Mouse (Mus musculus): Measurements from ENCODE around the gene Il20ra. TPM values are rescaled to one million over a fixed set of nuclear protein-coding genes. Genes with fewer than 3 reads are reported as not detected.

Gene Il20ra
- total RNA-seq, 1 experiment = not detected

GRCm38 (mm10) chr10:19708277-19709070 is 3.9 kb upstream of the Il20ra start:
- Histone ChIP-seq H3K9me3 (ENCODE audit: control insufficient read depth, insufficient read depth, low read depth, low read length) (no peaks in the 10 kb centered on the region), H3K9ac (ENCODE audit: insufficient read depth, low read depth, low read length, poor library complexity, severe bottlenecking) (no peak overlapping the region), H3K36me3 (ENCODE audit: control insufficient read depth, insufficient read depth, low read length, poor library complexity, severe bottlenecking) (no peaks in the 10 kb centered on the region), H3K4me3 (ENCODE audit: insufficient read depth in 1 of 2, low read depth in 1 of 2, low read length in 2 of 2, poor library complexity in 1 of 2, severe bottlenecking in 1 of 2) (peak overlapping the region in 1 of 2 experiments; percentile 33; a peak in 2 of 4 replicates), H3K4me1 (ENCODE audit: control insufficient read depth in 2 of 2, insufficient read depth in 2 of 2, low read length in 2 of 2, poor library complexity in 1 of 2) (no peaks in the 10 kb centered on the region), H3K27ac (ENCODE audit: insufficient read depth, low read depth, low read length, poor library complexity, severe bottlenecking) (no peak overlapping the region)
- peak; percentile 77; the same call in 1 of the 2 replicates for TF ChIP-seq ZC3H11A (IDR thresholded peaks at IDR 0.05; ENCODE audit: borderline replicate concordance, low read depth, low read length)
- no peak for TF ChIP-seq ZNF384 (IDR thresholded peaks at IDR 0.05; ENCODE audit: low read depth, low read length)
- peak; percentile 75 for DNase-seq (ENCODE audit: low read depth, low spot score)
- in situ Hi-C loops (cut with MboI; ENCODE audit: low sequenced_read_pairs in 2 of 2, unreplicated experiment in 2 of 2) = loop anchor here (25.0 kb wide), 3 partner anchors 204 to 404 kb away; partner anchors contain the start of gene Pex7 (in 1 of the 2)

GRCm38 (mm10) chr10:19711020-19711419 is 1.4 kb upstream of the Il20ra start:
- Histone ChIP-seq H3K4me3 (ENCODE audit: insufficient read depth in 1 of 2, low read depth in 1 of 2, low read length in 2 of 2, poor library complexity in 1 of 2, severe bottlenecking in 1 of 2) (no peak overlapping the region), H3K27ac (ENCODE audit: insufficient read depth, low read depth, low read length, poor library complexity, severe bottlenecking) (no peak overlapping the region), H3K9ac (ENCODE audit: insufficient read depth, low read depth, low read length, poor library complexity, severe bottlenecking) (no peak overlapping the region), H3K4me1 (ENCODE audit: control insufficient read depth in 2 of 2, insufficient read depth in 2 of 2, low read length in 2 of 2, poor library complexity in 1 of 2) (no peaks in the 10 kb centered on the region), H3K36me3 (ENCODE audit: control insufficient read depth, insufficient read depth, low read length, poor library complexity, severe bottlenecking) (no peaks in the 10 kb centered on the region), H3K9me3 (ENCODE audit: control insufficient read depth, insufficient read depth, low read depth, low read length) (no peaks in the 10 kb centered on the region)
- in situ Hi-C loops (cut with MboI; ENCODE audit: low sequenced_read_pairs in 2 of 2, unreplicated experiment in 2 of 2) = loop anchor here (25.0 kb wide), 3 partner anchors 201 to 401 kb away; partner anchors contain the start of gene Pex7 (in 1 of the 2)
- no peak for TF ChIP-seq CHD2 (IDR thresholded peaks at IDR 0.05; ENCODE audit: low read depth, low read length)
- no peak for DNase-seq (ENCODE audit: low read depth, low spot score)

- in situ Hi-C loops (cut with MboI; ENCODE audit: low sequenced_read_pairs in 2 of 2, unreplicated experiment in 2 of 2) = loop anchor here (25.0 kb wide), 3 partner anchors 201 to 401 kb away; partner anchors contain the start of gene Pex7 (in 1 of the 2)
- Histone ChIP-seq H3K9ac (ENCODE audit: insufficient read depth, low read depth, low read length, poor library complexity, severe bottlenecking) (no peak overlapping the region), H3K4me3 (ENCODE audit: insufficient read depth in 1 of 2, low read depth in 1 of 2, low read length in 2 of 2, poor library complexity in 1 of 2, severe bottlenecking in 1 of 2) (no peak overlapping the region), H3K27ac (ENCODE audit: insufficient read depth, low read depth, low read length, poor library complexity, severe bottlenecking) (no peak overlapping the region), H3K36me3 (ENCODE audit: control insufficient read depth, insufficient read depth, low read length, poor library complexity, severe bottlenecking) (no peaks in the 10 kb centered on the region), H3K4me1 (ENCODE audit: control insufficient read depth in 2 of 2, insufficient read depth in 2 of 2, low read length in 2 of 2, poor library complexity in 1 of 2) (no peaks in the 10 kb centered on the region), H3K9me3 (ENCODE audit: control insufficient read depth, insufficient read depth, low read depth, low read length) (no peaks in the 10 kb centered on the region)
- no peak for TF ChIP-seq CHD2 (IDR thresholded peaks at IDR 0.05; ENCODE audit: low read depth, low read length)
- TF ChIP-seq ZC3H11A (IDR thresholded peaks at IDR 0.05; ENCODE audit: borderline replicate concordance, low read depth, low read length) = no peak
- no peak for TF ChIP-seq ZNF384 (IDR thresholded peaks at IDR 0.05; ENCODE audit: low read depth, low read length)
- no peak for TF ChIP-seq MAFK (IDR thresholded peaks at IDR 0.05; ENCODE audit: insufficient read depth, low read depth, low read length)
- no peak for TF ChIP-seq HCFC1 (IDR thresholded peaks at IDR 0.05; ENCODE audit: borderline replicate concordance, insufficient read depth, low read length)
- peak; percentile 24 for DNase-seq (ENCODE audit: low read depth, low spot score)
These were observed 709 bp upstream of the Il20ra start for GRCm38 (mm10) chr10:19711551-19712171.

DNA sequence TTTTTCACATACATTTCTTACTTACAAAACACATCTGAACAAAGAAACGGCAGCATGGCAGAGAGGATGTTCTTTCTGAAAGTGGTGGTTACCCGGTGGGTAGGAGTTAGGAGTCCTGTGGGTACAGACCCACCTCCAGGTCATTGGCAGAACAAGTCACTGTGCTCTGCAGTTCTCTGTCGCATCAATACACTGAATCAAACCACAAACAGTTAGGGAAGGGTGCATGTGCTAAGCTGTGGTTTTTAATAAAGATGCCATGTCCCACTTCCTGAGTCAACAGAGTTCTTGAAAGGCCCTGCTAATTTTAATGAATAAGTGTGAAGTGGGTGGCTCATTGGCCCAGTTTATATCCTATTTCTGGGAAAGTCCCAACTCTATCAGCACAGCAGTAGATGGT is 6.3 kb downstream of the Il20ra start:
- Histone ChIP-seq H3K9ac (ENCODE audit: insufficient read depth, low read depth, low read length, poor library complexity, severe bottlenecking) (no peak overlapping the region), H3K9me3 (ENCODE audit: control insufficient read depth, insufficient read depth, low read depth, low read length) (no peaks in the 10 kb centered on the region), H3K27ac (ENCODE audit: insufficient read depth, low read depth, low read length, poor library complexity, severe bottlenecking) (no peak overlapping the region), H3K4me3 (ENCODE audit: insufficient read depth in 1 of 2, low read depth in 1 of 2, low read length in 2 of 2, poor library complexity in 1 of 2, severe bottlenecking in 1 of 2) (no peak overlapping the region), H3K36me3 (ENCODE audit: control insufficient read depth, insufficient read depth, low read length, poor library complexity, severe bottlenecking) (no peaks in the 10 kb centered on the region), H3K4me1 (ENCODE audit: control insufficient read depth in 2 of 2, insufficient read depth in 2 of 2, low read length in 2 of 2, poor library complexity in 1 of 2) (no peaks in the 10 kb centered on the region)
- no peak for DNase-seq (ENCODE audit: low read depth, low spot score)
- TF ChIP-seq CHD2 (IDR thresholded peaks at IDR 0.05; ENCODE audit: low read depth, low read length) (no peak), ZNF384 (IDR thresholded peaks at IDR 0.05; ENCODE audit: low read depth, low read length) (no peak), ZC3H11A (IDR thresholded peaks at IDR 0.05; ENCODE audit: borderline replicate concordance, low read depth, low read length) (no peak), MAFK (IDR thresholded peaks at IDR 0.05; ENCODE audit: insufficient read depth, low read depth, low read length) (no peak), HCFC1 (IDR thresholded peaks at IDR 0.05; ENCODE audit: borderline replicate concordance, insufficient read depth, low read length) (no peak)
- in situ Hi-C loops (cut with MboI; ENCODE audit: low sequenced_read_pairs in 2 of 2, unreplicated experiment in 2 of 2) = loop anchor here (25.0 kb wide), 3 partner anchors 194 to 394 kb away; partner anchors contain the start of gene Pex7 (in 1 of the 2)

Measured in ES-E14 (cell line).